Mouse (Mus musculus): ENCODE results near the gene Phkb.
A peak's percentile ranks its signal among the peaks of the same experiment; 100 is the strongest.

Gene Phkb

DNA sequence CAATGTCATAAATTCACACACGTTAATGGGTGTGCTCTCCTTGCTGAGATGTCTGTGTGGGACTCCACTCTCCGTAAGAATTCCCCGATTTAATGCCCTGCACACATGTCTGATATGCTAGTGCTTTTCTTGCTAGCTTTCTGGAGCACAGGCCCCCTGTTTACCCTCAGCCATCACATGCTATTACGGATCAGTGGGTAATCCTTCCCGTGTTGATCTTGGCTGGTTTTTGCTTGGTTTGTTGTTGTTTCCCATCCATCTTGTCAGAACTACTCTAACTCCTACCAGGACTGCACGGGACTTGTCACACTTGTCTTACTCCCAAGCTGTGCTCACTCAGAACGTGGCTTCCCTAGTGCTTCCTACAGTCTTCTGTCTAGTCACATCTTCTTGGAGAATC is 96.6 kb downstream of the Phkb start:
- DNase-seq (ENCODE audit: low spot score in 2 of 2) = no peak

GRCm38 (mm10) chr8:85944820-85945219 is 104.1 kb downstream of the Phkb start:
- DNase-seq (ENCODE audit: low spot score in 2 of 2) = no peak

DNA sequence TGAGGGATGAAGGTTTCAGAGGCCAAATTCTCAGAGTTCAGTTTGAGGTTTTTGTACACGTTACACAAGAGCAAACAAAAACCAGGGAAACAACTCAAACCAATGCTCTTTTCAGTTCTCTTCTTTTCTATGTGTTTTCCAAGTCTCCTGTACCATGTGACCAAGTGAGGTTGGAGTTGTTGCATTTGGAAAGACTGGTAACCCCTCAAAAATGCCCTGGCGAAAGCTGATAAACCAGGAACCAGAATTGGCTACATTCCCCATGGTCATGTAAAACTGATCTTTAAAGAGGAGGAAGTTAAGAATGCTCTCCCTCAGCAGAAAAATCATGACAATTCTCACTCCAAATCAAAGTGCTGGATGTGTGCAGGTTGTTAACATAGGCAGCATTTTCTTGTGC is 117.6 kb downstream of the Phkb start:
- DNase-seq (ENCODE audit: low spot score in 2 of 2) = no peak

DNA sequence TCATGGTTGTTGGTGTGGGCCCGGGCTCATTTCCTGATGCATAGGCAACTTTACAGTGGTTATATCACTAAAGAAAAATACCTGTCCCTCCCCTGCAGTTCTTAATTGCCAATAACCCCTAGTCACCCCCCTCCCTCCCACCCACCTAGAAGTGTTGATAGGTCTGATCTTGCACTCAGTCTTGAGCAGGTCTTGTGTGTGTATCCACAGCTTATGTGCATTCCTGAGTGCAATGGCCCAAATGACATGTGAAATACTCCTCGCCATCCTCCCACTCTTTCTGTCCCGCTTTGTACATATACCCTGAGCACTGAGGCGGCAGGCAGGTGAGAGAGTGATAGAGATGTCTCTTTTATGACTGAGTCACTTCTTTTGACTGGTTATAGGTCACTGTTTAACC is 119.1 kb downstream of the Phkb start:
- DNase-seq (ENCODE audit: low spot score in 2 of 2) = no peak

- no peak for DNase-seq (ENCODE audit: low spot score in 2 of 2)
These were observed 136.9 kb downstream of the Phkb start for GRCm38 (mm10) chr8:85977588-85978077.

DNA sequence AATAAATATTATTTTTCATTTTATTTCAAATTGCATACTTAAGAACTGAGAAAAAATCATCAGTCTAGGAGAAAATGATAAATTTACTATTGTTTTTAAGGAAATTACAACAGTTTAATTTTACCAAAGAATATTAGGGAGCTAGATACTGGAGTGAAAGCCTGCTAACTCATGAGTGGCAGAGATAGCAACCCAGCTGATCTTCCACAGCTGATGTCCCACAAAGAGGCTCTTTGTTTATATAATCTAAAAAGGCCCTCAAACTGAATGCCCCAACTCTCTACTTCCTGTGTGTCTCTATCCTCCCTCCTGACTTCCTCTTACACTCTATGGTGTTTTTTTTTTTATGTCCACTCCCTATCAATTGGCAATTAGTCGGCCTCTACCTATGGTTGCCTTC is 152.2 kb downstream of the Phkb start:
- no peak for DNase-seq (ENCODE audit: low spot score in 2 of 2)

GRCm38 (mm10) chr8:85993661-85994060 is 152.9 kb downstream of the Phkb start:
- no peak for DNase-seq (ENCODE audit: low spot score in 2 of 2)

DNA sequence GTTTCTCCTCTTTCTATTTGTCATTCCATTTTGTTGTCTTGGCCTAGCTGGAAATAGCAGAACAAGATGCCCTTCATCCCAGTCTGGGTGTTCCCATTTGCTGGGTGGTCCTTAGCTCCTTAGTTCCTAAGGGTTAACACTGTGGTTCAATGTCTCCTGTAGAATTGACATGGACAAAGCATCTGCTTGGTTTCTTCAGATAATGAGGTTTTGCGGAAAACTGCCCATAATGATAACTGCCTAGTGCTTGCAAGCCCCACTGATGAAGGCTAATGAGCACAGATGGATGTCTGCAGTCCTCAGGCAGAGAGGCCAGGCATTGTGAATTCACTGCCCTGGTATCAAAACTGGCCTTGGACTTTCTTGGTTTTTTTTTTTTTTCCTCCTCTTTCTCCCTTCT is 155.2 kb downstream of the Phkb start:
- DNase-seq (ENCODE audit: low spot score in 2 of 2) = no peak

- no peak for DNase-seq (ENCODE audit: low spot score in 2 of 2)
These were observed 165.7 kb downstream of the Phkb start for GRCm38 (mm10) chr8:86006485-86006884.

GRCm38 (mm10) chr8:86016806-86017205 is 176.0 kb downstream of the Phkb start:
- DNase-seq (ENCODE audit: low spot score in 2 of 2) = no peak

GRCm38 (mm10) chr8:86028646-86029312 is 188.0 kb downstream of the Phkb start:
- DNase-seq (ENCODE audit: low spot score in 2 of 2) = peak; percentile 53 to 74

DNA sequence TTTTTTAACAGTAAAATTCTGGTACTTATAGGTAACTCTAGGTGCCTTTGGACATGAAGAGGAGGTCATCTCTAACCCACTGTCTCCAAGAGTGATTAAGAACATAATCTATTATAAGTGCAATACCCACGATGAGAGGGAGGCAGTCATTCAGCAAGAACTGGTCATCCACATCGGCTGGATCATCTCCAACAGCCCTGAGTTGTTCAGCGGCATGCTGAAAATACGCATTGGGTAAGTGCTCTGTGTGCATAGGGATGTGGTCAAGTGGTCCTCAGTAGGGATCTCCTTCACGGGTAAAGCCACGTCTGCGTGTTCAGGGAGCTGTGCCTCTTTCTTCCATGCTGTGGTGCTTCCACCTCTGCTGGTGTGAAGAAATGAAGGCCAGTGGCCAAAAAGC is 188.7 kb downstream of the Phkb start:
- no peak for DNase-seq (ENCODE audit: low spot score in 2 of 2)

GRCm38 (mm10) chr8:86034662-86035365 is 194.1 kb downstream of the Phkb start:
- DNase-seq (ENCODE audit: low spot score in 2 of 2) = no peak

DNA sequence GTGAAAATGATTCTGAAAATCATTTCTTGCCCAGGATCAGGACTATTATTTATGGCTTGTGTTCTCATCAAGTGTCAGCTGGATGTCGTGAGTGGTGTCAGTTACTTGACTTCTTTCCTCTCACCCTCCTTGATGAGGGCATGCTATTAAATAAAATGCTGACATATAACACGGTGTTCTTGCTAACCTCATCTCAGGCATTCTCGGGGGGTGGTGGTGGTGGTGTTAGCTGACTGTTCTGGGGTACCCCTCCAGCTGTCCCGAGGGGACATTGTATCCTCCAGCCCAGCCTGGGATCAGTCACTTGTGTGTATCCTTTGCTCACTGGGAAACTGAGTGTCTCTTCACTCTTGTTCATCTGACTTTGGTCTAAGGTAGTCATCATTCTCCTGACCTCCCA is 194.6 kb downstream of the Phkb start:
- DNase-seq (ENCODE audit: low spot score in 2 of 2) = no peak

- no peak for DNase-seq (ENCODE audit: low spot score in 2 of 2)
These were observed 197.7 kb downstream of the Phkb start for GRCm38 (mm10) chr8:86038462-86038861.

DNA sequence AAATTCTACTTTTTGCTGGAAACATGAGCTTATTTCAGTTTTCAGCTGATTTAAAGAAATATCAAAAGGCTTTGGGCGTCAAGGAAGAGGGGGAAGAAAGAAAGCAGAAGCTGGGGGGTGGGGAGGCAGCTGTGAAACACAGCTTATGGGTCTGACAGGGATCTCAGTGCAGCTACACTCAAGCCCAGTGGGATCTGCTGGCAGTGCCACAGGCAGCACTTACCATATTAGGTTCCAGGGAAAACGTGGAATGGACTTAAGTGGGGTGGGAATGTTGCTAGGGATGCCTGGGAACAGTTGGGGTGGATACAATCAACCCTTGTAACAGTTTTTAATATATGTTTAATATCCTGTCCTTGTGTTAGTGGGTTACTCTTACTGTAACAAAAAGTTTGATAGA is 201.3 kb downstream of the Phkb start:
- DNase-seq (ENCODE audit: low spot score in 2 of 2) = no peak

- DNase-seq (ENCODE audit: low spot score in 2 of 2) = no peak
These were observed 210.1 kb downstream of the Phkb start for GRCm38 (mm10) chr8:86050882-86051281.

GRCm38 (mm10) chr8:86052003-86052402 is 211.2 kb downstream of the Phkb start:
- no peak for DNase-seq (ENCODE audit: low spot score in 2 of 2)

GRCm38 (mm10) chr8:86058618-86059017 is 217.9 kb downstream of the Phkb start:
- no peak for DNase-seq (ENCODE audit: low spot score in 2 of 2)

DNA sequence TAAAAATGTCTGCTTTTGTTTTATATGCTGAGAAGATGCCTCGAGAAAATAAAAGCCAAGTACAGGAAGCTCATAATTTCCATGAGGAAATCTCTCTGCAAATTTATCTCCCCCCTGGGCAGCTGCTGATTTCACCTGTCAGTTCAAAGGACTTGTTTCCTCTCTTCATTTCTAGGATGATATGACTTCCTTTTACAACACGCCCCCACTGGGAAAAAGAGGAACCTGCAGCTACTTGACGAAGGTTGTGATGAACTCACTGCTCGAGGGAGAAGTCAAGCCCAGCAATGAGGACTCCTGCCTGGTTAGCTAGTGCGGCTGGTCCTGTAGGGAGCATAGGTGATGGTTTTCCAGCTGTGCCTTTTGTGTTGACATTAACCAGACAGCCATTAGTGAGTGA is 218.4 kb downstream of the Phkb start:
- no peak for DNase-seq (ENCODE audit: low spot score in 2 of 2)

- DNase-seq (ENCODE audit: low spot score in 2 of 2) = no peak
These were observed 222.7 kb downstream of the Phkb start for GRCm38 (mm10) chr8:86063411-86063810.

DNA sequence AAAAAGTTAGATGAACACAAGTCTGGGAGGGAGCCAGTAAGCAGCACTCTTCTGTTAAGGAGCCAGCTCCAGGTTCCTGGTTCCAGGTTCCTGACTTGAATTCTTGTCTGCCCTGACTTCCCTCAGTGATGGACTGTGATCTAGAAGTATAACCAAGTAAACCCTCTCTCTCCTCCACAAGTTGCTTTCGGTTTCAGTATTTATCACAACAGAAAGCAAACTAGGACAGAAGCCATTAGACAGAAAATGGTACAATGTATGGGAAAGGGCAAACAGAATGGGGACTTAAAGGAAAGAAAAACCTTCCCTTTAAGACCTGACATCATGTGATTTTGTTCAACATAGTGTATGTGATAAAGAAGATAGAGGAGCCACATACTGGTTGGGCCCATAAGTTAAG is 238.7 kb downstream of the Phkb start:
- no peak for DNase-seq (ENCODE audit: low spot score in 2 of 2)

- no peak for DNase-seq (ENCODE audit: low spot score in 2 of 2)
These were observed 242.6 kb downstream of the Phkb start for GRCm38 (mm10) chr8:86083346-86083745.

- no peak for DNase-seq (ENCODE audit: low spot score in 2 of 2)
These were observed 246.0 kb downstream of the Phkb start for GRCm38 (mm10) chr8:86086791-86087190.
